Mouse (Mus musculus) ES-E14 (cell line): Measurements from ENCODE around the gene C1qb. TPM values are rescaled to one million over a fixed set of nuclear protein-coding genes. Genes with fewer than 3 reads are reported as not detected.
A peak's percentile ranks its signal among the peaks of the same experiment; 100 is the strongest.

ENCODE experiments used
- DNase-seq: peaks from one replicate; pipeline ENCODE4 v3.0.0-alpha.2; 2013; ENCODE audit warnings: low read depth, low spot score
- H3K27ac ChIP-seq: 2 replicates; pipeline ENCODE4 v1.5.1; 2012; ENCODE audit warnings: low read depth, mild to moderate bottlenecking, low read length, moderate library complexity, mixed read lengths; ENCODE audit not compliant: poor library complexity, insufficient read depth, severe bottlenecking
- H3K36me3 ChIP-seq: 2 replicates; pipeline ENCODE4 v1.6.1; 2012; ENCODE audit warnings: mild to moderate bottlenecking, low read length, moderate library complexity, mixed read lengths; ENCODE audit not compliant: control insufficient read depth, poor library complexity, insufficient read depth, severe bottlenecking
- H3K4me1 ChIP-seq, 2 experiments: fragments of 150-350 bp in 1 of 2; sonication (generic) in 1 of 2; 2 replicates each; pipeline ENCODE4 v1.6.1; 2012; ENCODE audit warnings: low read length in 2 of 2, mild to moderate bottlenecking in 1 of 2, mixed read lengths in 1 of 2; ENCODE audit not compliant: control insufficient read depth in 2 of 2, insufficient read depth in 2 of 2, poor library complexity in 1 of 2
- H3K4me3 ChIP-seq, 2 experiments: fragments of 150-350 bp in 1 of 2; sonication (generic) in 1 of 2; 2 replicates each; pipeline ENCODE4 v1.5.1; 2012; ENCODE audit warnings: low read length in 2 of 2, low read depth in 1 of 2, mild to moderate bottlenecking in 1 of 2, mixed read lengths in 1 of 2; ENCODE audit not compliant: insufficient read depth in 1 of 2, poor library complexity in 1 of 2, severe bottlenecking in 1 of 2
- H3K9ac ChIP-seq: 2 replicates; pipeline ENCODE4 v1.6.1; 2012; ENCODE audit warnings: low read depth, mild to moderate bottlenecking, low read length, mixed read lengths; ENCODE audit not compliant: poor library complexity, insufficient read depth, severe bottlenecking
- H3K9me3 ChIP-seq: fragments of 150-350 bp; sonication (generic); 2 replicates; pipeline ENCODE4 v1.6.1; 2012; ENCODE audit warnings: low read depth, mild to moderate bottlenecking, low read length; ENCODE audit not compliant: control insufficient read depth, insufficient read depth
- CHD2 ChIP-seq: IDR thresholded peaks from 2 replicates; pipeline ENCODE4 v1.6.1; 2014; ENCODE audit warnings: mild to moderate bottlenecking, low read depth, low read length, inconsistent platforms
- HCFC1 ChIP-seq: IDR thresholded peaks from 2 replicates; pipeline ENCODE4 v1.6.1; 2012; ENCODE audit warnings: low read length, inconsistent platforms, borderline replicate concordance; ENCODE audit not compliant: insufficient read depth
- MAFK ChIP-seq: IDR thresholded peaks from 2 replicates; pipeline ENCODE4 v1.6.1; 2014; ENCODE audit warnings: mild to moderate bottlenecking, low read depth, low read length, inconsistent platforms; ENCODE audit not compliant: insufficient read depth
- ZC3H11A ChIP-seq: IDR thresholded peaks from 2 replicates; pipeline ENCODE4 v1.6.1; 2012; ENCODE audit warnings: low read depth, mild to moderate bottlenecking, inconsistent platforms, low read length, borderline replicate concordance
- ZNF384 ChIP-seq: IDR thresholded peaks from 2 replicates; pipeline ENCODE4 v1.6.1; 2012; ENCODE audit warnings: low read depth, low read length, inconsistent platforms
- in situ Hi-C, 2 experiments: fragments of 600-800 bp; cut with MboI; formaldehyde crosslinking; loops; one replicate each; pipeline ENCODE4 v1.15.1; 2025; ENCODE audit warnings: low sequenced_read_pairs in 2 of 2, inconsistent platforms in 1 of 2; ENCODE audit not compliant: unreplicated experiment in 2 of 2
- total RNA-seq: library from RNA; depleted of rRNA; stranded (reverse); fragments of 300-350 nt; gene quantifications from 2 replicates; pipeline ENCODE4 v1.2.3, GENCODE M21; 2012

Gene C1qb
- total RNA-seq, 1 experiment: not detected

DNA sequence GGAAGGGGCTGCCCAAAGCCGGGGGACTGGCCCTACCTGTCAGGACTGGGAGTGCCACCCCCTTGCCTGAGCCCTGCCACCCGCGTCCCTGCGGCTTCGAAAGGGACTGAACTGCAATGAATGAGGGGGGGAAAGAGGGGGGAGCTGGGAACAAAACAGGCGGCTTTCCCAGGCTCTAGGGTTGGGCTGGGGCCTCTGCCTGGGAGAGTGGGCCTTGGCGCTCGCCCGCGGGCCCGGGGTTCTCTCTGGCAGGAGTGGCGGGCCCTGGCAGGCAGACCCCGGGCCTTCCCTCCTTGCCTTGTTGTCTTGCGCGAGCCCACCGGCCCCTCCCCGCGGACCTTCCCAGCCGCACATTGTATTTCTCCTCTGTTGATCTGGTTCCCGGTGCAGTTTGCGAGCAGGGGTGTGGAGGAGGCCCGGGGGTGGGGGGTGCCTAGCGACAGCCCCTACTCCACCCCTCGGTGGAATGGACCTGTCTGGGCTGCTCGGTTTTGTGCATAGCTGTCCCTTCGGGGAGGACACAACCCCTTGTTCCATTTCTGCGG is 49.5 kb downstream of the C1qb start:
- in situ Hi-C loops: no loop called here
- Histone ChIP-seq H3K9me3 (no peaks in the 10 kb centered on the region), H3K27ac (no peak overlapping the region), H3K4me3 (peak overlapping the region; percentile 85 to 87), H3K4me1 (peaks cover 0 to 11% of the 10 kb centered on the region in 2 experiments; a peak in 1 of 4 replicates), H3K9ac (peak overlapping the region; percentile 73), H3K36me3 (no peaks in the 10 kb centered on the region)
- TF ChIP-seq ZC3H11A (no peak), ZNF384 (no peak), MAFK (no peak), HCFC1 (no peak), CHD2 (no peak)
- no peak for DNase-seq

DNA sequence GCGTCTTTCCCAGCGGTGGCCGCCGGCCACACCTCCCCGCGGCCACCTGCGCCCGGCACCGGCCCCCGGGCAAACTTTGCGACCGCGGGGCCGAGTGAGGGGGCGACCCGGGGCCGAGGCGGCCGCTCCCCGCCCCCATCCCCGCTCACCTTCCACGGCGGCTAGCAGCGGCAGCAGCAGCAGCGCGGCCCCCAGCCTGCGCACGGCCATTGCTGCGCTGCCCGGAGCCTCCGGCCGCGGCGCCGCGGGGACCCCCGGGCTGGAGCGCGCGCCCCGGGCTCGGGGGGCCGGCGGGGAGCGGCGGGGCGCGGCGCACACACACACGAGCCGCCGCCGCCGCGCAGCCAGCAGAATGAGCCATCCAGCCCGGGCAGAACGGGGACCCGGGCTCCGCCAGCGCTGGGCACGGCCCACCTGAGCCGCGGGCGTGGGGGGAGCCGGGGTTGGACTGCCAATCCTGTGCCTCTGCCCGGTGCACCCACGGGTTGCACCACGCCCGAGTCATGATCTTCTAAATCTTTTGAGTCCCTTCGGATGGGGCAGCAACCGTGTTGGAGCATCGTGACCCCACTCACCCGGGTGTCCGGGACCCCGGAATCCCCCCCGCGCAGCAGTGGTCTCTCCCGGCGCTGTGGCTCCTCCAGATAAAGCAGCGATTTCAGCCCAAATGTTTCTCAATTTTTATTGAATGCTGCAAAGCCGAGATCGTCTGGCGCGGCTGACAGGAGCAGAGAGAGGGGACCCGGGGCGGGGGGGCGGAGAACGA is 50.2 kb downstream of the C1qb start, which contains the start of gene Ephb2:
Gene Ephb2 (minus strand): TSS at position 368 of the 766 bp plus-strand sequence.
- H3K9ac ChIP-seq: peak within 1 kb of the TSS; percentile 76
- no peak for TF ChIP-seq ZNF384
- DNase-seq: peak; percentile 49
- no peaks in the 10 kb centered on the region for H3K9me3 ChIP-seq
- peaks cover 0 to 16% of the 10 kb centered on the region in 2 experiments; a peak in 1 of 4 replicates for H3K4me1 ChIP-seq
- H3K27ac ChIP-seq: no peak within 1 kb of the TSS
- peak within 1 kb of the TSS; percentile 85 to 87 for H3K4me3 ChIP-seq
- in situ Hi-C loops: no loop called here
- no peaks in the 10 kb centered on the region for H3K36me3 ChIP-seq

DNA sequence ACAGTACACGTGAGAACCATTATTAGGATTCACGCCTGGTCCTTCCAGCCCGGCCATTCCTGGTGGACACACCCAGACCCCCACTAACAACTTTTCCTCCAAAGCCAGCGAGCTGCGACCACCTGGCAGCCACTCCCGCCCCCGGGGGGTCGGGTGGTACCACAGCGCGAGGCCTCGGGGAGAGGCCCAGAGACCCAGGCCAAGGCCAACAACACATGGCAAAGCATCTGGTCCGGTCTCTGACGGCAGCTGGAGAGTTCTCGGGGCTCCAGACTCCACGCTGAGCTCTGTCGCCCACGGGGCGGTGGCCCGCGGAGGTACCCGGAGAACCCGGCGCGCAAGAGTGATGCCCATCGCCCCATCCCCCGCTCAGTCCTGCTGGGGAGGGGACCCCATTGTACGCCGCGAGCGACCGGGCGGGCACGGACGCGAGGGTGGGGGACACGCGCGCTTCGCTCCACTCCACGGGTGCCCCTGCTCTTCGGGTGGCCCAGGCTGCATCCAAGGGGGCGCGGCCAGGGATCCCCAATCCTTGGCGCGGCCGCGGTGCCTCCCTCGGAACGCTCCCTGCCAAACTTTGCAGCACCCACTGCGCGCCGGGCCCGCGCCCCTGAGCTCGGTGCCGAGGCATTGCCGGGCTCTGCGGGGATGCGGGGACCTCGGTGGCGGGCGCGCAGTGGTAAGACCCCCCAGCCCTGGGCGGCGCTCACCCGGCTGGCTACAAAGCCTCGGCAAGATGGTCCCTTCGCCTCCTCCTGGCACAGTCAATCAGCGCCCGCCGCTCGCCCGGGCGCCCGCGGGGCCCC is 51.0 kb downstream of the C1qb start:
- H3K9me3 ChIP-seq: no peaks in the 10 kb centered on the region
- H3K27ac ChIP-seq: no peak overlapping the region
- TF ChIP-seq ZNF384 (no peak), MAFK (no peak), CHD2 (no peak), ZC3H11A (no peak), HCFC1 (no peak)
- peak overlapping the region; percentile 58 for H3K9ac ChIP-seq
- peaks cover 1 to 20% of the 10 kb centered on the region in 2 experiments; a peak in 2 of 4 replicates for H3K4me1 ChIP-seq
- peak overlapping the region; percentile 85 to 87 for H3K4me3 ChIP-seq
- no peaks in the 10 kb centered on the region for H3K36me3 ChIP-seq
- in situ Hi-C loops: no loop called here
- no peak for DNase-seq

DNA sequence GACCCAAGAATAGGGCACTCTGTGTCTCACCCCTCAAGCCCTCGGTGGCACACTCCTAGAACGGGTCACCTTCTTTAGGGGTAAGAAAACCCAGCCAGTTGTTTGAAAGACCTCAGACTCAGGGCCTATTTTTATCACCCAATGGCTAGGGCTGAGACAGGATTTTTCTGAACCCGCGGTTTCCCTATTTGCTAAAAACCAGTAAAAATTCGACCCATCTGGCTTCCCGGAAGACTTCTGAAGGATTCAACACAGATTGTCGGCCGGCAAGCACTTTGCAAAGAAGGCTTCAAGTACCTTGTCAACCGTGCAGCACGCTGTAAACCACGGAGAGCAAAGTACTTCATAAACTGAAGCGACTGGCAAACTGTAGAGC is 51.6 kb downstream of the C1qb start:
- Histone ChIP-seq H3K4me3 (peak overlapping the region; percentile 85 to 87), H3K9ac (peak overlapping the region; percentile 58; the same call in 1 of the 2 replicates), H3K27ac (no peak overlapping the region), H3K9me3 (no peaks in the 10 kb centered on the region), H3K36me3 (no peaks in the 10 kb centered on the region), H3K4me1 (peaks cover 2 to 26% of the 10 kb centered on the region in 2 experiments; a peak in 3 of 4 replicates)
- no peak for DNase-seq
- in situ Hi-C loops: no loop called here
- TF ChIP-seq ZC3H11A: no peak
- no peak for TF ChIP-seq CHD2
- TF ChIP-seq MAFK: no peak
- TF ChIP-seq ZNF384: no peak
- no peak for TF ChIP-seq HCFC1
